Mouse (Mus musculus) cerebral cortex, adult 2 months (tissue): ENCODE results near the gene Gpbp1l1.

ENCODE experiments used
- WGBS: fragments of 180-500 bp; shearing (Covaris S2); methylation state at CpG from one replicate; pipeline ENCODE4 v1.1.7; 2018; 5-methylcytosine and 5-hydroxymethylcytosine counted together

Gene Gpbp1l1

DNA sequence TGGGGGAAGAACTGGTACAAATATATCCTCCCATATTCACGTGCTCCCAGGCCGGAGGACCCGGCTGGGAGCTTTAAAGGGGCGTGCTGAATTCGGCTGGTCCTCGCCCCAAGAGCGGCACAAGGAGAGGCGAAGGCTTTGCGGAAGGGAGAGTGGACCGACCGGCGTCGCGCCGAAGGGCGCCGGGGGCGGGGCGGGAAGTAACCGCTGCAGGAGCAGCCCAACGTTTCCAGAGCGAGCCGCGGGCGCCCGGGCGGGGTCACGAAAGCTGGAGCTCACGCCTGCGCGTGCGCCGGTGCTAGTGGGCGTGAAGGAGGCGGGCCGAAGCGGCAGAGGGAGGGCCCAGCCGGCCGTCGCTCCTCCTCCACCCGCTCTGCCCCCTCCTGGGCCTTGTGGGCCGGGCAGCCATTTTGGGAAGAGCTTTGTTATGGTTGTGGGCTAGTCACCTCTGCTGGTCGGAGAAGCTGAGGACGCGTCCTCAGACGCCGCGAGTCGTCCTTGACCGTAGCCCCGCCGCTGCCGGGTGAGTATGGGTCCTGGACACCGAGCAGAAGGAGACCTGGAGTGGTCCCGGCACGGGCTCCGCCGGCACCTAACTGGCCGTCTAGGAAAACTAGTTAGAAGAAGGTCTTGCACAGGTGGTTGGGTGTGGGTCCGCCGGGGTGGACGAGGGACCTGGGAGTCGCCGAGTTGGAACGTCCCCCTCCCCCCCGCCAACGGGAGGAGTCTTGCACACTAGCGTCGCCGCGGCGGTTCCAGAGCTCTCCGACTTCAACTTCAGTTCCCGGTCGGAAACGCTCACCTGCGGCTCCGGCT is at the start of gene Gpbp1l1:
Gene Gpbp1l1 (plus strand): TSS at position 353 of the 816 bp plus-strand sequence.
- under 1% methylated on average over 78 of the region's 78 CpGs for WGBS

DNA sequence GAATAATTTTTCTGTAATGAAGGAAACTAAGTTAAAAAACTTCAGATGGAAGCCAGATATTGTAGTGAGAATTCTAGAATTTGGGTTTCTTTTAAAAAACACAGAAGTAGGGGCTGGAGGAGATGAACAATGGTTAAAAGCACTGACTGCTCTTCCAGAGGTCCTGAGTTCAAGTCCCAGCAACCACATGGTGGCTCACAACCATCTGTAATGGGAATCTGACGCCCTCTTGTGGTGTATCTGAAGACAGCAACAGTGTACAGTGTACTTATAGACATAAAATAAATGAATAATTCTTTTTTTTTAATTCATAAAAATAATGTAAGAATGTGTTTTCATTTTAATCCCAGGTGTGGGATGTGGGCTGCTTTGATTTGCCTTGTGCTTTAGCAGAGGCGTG is 26.3 kb upstream of the Gpbp1l1 start:
- WGBS, result 64% methylated on average over 2 of the region's 2 CpGs

DNA sequence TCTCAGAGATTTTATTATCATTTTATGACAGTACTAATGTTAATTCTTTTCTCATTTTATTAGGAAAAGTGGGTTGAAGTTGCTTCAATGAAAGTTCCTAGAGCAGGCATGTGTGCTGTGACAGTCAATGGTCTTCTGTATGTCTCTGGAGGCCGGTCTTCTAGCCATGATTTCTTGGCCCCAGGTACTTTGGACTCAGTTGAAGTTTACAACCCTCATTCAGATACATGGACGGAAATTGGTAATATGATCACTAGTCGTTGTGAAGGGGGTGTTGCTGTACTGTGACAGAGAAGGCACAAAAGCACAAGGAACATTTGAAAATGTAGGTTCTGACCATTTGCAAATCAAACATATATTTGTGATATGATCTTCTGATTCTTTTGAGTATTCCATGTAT is 19.7 kb upstream of the Gpbp1l1 start:
- 95% methylated on average over 3 of the region's 3 CpGs for WGBS

DNA sequence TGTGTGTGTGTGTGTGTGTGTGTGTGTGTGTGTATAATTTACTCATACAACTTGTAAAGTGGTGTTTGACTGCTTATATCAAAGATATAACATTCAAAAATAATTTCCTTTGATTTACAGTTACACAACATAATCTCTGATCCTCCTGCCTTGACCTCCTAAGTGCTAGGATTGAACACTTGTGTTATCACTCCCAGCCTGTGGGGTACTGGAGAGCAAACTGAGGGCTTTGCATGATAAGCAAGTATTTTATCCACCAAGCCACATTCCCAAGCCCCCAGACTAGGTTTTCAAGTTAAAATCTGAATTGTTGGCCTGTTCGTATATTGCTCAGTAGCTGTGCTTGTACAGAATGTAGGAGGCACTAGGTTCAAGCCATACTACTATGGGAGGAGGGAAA is 7.0 kb upstream of the Gpbp1l1 start:
- 100% methylated on average over 1 of the region's 1 CpGs for WGBS

DNA sequence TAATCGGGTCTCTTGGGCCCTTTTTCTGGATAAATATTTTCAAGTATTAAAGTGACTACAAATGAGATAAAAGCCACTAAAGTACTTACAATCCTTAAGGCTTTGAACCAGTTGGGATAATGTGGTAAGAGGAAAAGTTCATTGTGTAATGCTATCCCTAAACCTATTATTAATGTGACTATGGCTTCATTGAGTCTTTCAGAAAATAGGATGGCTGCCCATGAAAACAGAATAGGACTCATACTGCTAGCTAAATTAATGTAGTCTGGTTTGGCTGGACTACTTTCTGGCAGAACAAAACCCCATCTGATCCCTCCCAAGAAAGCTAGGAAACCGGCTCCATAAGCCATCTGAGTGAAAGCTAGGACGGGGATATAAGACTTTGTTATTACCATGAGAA is 4.4 kb upstream of the Gpbp1l1 start:
- WGBS, result 72% methylated on average over 3 of the region's 3 CpGs

- WGBS, result 1% methylated on average over 23 of the region's 23 CpGs
These were observed 1.8 kb upstream of the Gpbp1l1 start, which contains the start of gene Tmem69 for GRCm38 (mm10) chr4:116555413-116556300. Gene Tmem69, minus strand, starts transcription at chr4:116555936.

DNA sequence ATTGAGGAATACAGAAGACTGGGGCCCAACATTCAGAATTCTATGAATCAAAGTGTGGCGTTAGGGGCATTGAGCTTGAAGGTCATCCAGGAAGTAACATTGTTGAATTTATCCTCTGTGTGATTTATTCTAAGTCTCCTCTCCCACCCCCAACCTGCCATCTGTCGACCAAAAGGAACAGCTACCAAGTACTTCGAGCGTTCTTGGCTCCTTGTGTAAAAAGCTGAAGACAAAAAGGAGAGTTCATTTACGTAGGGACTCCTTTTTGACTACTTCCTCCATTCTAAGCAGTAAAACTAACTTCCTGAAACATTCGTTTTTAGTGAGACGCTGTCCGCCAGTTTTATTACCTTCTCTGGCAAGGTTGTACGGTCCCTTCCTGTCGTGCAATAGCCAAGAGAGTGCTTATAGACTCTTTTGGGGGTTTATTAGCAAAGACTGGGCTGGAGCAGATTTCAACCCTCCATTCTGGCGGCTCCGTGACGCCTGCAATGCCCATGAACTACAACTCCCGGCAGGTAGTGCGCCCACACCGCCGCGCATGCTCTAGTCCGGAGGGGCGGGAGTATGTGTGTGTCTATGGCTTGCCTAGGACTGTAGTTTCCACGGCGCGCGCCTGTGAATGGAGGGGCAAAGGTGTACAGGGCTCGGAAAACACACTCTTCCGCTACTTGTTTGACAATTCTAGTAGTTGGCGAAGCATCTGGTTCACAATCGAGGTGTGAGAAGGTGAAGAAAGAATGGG is 725 bp upstream of the Gpbp1l1 start:
- under 1% methylated on average over 28 of the region's 28 CpGs for WGBS

- 1% methylated on average over 15 of the region's 15 CpGs for WGBS
These were observed 859 bp downstream of the Gpbp1l1 start for GRCm38 (mm10) chr4:116558151-116558882.

- 85% methylated on average over 8 of the region's 8 CpGs for WGBS
These were observed 38.3 kb downstream of the Gpbp1l1 start for GRCm38 (mm10) chr4:116595793-116596192.

GRCm38 (mm10) chr4:116596379-116596778 is 38.9 kb downstream of the Gpbp1l1 start, which contains the start of gene Ccdc17:
Gene Ccdc17, plus strand, starts transcription at chr4:116596654.
- WGBS, result 19% methylated on average over 5 of the region's 5 CpGs

- under 1% methylated on average over 50 of the region's 50 CpGs for WGBS
These were observed 39.8 kb downstream of the Gpbp1l1 start for GRCm38 (mm10) chr4:116596978-116597881.

DNA sequence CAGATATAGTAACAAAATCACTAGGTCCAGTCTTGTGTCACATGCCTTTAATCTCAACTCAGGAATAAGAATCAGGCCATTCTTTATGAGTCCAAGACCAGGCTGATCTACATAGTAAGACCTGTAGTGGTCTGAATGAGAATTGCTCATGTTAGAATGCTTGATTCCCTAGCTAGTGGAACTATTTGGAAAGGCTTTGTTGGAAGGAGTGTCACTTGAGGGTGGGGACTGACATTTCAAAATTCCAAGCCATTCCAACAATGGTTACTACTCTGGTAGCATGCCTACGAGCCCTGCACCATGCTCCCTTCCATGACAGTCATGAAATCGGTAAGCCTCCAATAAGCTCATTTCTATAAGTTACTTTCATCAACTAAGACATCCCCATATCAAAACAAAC is 55.2 kb downstream of the Gpbp1l1 start:
- WGBS, result 99% methylated on average over 2 of the region's 2 CpGs

DNA sequence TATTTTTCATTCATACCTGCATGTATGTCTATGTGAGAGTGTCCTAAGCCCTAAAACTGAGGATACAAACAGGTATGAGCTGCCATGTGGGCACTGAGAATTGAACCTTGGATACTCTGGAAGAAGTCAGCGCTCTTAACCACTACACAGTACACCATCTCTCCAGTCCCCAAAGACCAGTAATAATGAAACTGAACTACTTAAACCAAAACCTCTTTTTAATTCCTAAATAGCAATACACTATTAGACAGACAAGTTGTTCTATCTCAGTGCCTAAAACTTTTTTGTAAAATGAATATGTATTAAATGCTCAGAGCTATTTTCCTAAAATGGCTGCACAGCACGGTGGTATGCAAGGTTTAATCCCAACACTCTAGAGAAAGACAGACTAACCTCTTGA is 57.8 kb downstream of the Gpbp1l1 start:
- WGBS, result 95% methylated on average over 2 of the region's 2 CpGs

DNA sequence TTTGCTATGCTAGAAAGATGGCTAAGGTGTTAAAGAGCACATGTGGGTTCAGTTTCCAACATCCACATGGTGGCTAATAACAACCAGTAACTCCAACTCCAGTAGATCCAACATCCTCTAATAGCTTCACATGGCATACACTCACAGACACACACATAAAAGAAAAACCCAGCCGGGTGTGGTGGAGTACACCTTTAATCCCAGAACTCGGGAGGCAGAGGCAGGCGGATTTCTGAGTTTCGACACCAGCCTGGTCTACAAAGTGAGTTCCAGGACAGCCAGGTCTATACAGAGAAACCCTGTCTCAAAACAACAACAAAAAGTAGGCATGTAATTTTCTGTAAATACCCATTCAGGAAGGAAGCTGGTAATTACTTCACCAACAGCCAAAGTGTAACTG is 67.4 kb downstream of the Gpbp1l1 start:
- 94% methylated on average over 4 of the region's 4 CpGs for WGBS

GRCm38 (mm10) chr4:116626658-116627358 is 69.3 kb downstream of the Gpbp1l1 start:
- WGBS, result under 1% methylated on average over 48 of the region's 53 CpGs

GRCm38 (mm10) chr4:116627359-116627716 is 69.9 kb downstream of the Gpbp1l1 start:
- under 1% methylated on average over 13 of the region's 13 CpGs for WGBS

DNA sequence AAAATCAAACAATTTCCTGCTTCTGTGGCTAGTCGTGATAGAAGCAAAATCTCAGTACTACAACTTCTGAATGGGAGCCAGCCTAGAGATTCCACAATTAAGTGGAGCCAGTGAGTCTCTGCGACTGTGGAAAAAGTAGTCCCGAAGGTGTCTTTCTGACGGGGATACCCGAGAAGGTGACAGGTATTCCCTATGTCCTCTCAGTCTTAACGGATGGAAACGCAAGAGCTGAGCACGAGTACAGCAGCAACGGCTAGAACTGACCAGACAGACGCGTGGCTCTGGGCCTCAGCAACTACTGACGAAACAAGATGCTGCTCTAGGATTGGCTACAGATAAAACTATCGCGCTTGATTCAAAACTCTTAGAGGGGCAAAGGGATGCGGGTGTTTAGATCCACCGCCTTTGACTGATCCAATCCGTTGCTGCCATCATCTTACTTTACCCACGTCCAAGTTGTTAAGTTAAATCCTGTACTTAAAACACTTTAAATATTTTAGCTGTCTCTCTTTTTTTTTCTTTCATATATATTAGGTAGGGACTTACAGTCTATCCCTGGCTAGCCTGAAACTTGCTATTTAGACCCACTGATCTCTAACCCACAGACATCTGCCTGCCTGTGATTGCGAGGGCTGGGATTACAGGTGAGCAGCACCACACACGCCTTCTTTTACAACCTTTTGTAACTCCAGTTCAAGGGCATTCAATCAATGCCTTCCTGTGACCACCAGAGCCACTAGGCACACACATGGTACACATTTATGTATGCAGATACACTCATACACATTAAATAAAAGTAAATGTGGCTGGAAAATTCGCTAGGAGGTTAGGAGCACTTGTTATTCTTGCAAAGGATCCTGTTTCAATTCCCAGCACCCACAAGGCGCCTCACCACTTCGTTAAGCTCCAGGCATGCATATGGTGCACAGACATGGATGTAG is 70.5 kb downstream of the Gpbp1l1 start, which contains the start of gene Nasp:
Gene Nasp (minus strand): TSS at position 220 of the 941 bp plus-strand sequence.
- 8% methylated on average over 23 of the region's 23 CpGs for WGBS

- 30% methylated on average over 1 of the region's 1 CpGs for WGBS
These were observed 77.7 kb downstream of the Gpbp1l1 start for GRCm38 (mm10) chr4:116635197-116635596.
